Mouse (Mus musculus): ENCODE measurements around the gene Rwdd2a. TPM values are rescaled to one million over a fixed set of nuclear protein-coding genes. Genes with fewer than 3 reads are reported as not detected.

Rwdd2a gene
- polyA plus RNA-seq (2015; fragmentation: Nextera tagmentation; extraction: Ambion mirVana) = 108 and 117 TPM in 2 replicates

GRCm38 (mm10) chr9:86571540-86572135 is at the start of gene Rwdd2a, which contains the start of gene Pgm3:
Rwdd2a (plus strand) TSS chr9:86571991.
Pgm3 (minus strand) TSS chr9:86571842.

Other genes starting within 250 kb of the Rwdd2a start
- 5.9 and 7.6 TPM in 2 replicates for gene Ube2cbp, start 107.0 kb upstream of the Rwdd2a start, polyA plus RNA-seq (2015; fragmentation: Nextera tagmentation; extraction: Ambion mirVana)
- 26.0 and 27.3 TPM in 2 replicates for gene Dop1a, start 104.8 kb upstream of the Rwdd2a start, polyA plus RNA-seq (2015; fragmentation: Nextera tagmentation; extraction: Ambion mirVana)
- gene Pgm3, start 149 bp upstream of the Rwdd2a start, polyA plus RNA-seq (2015; fragmentation: Nextera tagmentation; extraction: Ambion mirVana) = 29.7 and 31.3 TPM in 2 replicates
- gene Me1, start 124.0 kb downstream of the Rwdd2a start, polyA plus RNA-seq (2015; fragmentation: Nextera tagmentation; extraction: Ambion mirVana) = 73.0 and 75.5 TPM in 2 replicates
- 13.4 and 15.1 TPM in 2 replicates for gene Prss35, start 171.7 kb downstream of the Rwdd2a start, polyA plus RNA-seq (2015; fragmentation: Nextera tagmentation; extraction: Ambion mirVana)